Mouse (Mus musculus) adrenal gland, adult 18-20 months (tissue): ENCODE results near the gene Zfp981. TPM values are rescaled to one million over a fixed set of nuclear protein-coding genes. Genes with fewer than 3 reads are reported as not detected.
"Not testable (repeated sequence)": the region's sequence is repeated elsewhere in the genome, so short reads cannot be mapped to it uniquely, and the experiment has no call there.

Experiments used
- DNase-seq, 2 experiments: peaks; one replicate each; pipeline ENCODE4 v3.0.0; 2021 to 2022; ENCODE audit warnings: low spot score in 2 of 2
- total RNA-seq, 2 experiments: library from RNA; stranded (reverse); gene quantifications; 1 replicate in 1 of 2; 2 replicates in 1 of 2; pipeline ENCODE4 v1.2.3; 2021

Zfp981 gene
- total RNA-seq, 2 experiments from 2014 or later: 0.19 to 1.9 TPM

DNA sequence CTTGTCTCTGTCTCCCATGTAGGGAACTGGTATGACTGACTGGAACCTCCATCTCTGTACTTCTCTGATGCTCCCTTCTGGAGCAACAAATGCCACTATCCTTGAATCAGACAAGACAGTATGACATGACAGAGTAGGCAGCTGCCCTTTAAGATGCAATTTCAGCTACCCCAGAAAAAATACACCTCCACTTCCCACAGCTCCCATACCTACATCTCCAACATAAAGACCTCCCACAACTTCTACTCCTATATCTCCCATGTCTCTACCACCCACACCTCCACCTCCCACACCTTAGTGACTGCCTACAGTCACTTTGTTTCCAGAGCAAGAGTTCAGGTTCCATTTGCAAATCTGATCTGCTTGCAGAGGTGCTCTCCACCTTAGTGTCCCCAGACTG lies 17.2 kb upstream of the Zfp981 start:
- not testable (repeated sequence) for DNase-seq

DNA sequence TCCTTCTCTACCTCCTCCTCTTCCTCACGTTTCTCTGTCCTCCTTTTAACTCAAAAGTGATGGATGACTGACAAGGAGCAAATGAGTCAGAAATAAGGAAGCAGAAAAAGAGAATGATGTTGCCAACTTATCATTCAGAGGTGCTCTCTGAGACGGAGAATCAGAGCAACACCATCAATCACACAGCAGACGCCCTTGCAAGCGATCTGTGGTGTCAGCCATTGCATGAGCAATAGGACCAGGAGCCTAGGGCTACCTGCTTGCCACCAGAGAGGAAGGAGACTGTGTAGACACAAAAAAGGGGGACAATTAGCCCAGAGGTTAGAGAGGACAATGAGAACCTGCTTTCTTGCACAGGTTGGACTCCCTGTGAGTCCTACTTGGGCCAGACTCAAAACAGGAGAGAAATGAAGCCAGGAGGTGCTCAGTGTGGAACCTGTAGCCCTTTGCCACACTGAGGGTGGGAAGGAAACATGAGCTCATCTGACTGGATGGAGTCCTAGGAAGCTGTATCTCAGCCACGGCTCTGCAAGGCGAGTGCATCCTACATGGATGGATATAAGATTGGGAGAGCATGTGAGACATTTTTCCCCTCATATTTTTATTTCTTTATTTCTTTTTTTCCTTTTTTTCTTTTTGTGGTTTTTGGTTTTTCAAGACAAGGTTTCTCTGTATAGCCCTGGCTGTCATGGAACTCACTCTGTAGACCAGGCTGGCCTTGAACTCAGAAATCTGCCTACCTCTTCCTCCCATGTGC lies 16.5 kb upstream of the Zfp981 start:
- not testable (repeated sequence) for DNase-seq

DNA sequence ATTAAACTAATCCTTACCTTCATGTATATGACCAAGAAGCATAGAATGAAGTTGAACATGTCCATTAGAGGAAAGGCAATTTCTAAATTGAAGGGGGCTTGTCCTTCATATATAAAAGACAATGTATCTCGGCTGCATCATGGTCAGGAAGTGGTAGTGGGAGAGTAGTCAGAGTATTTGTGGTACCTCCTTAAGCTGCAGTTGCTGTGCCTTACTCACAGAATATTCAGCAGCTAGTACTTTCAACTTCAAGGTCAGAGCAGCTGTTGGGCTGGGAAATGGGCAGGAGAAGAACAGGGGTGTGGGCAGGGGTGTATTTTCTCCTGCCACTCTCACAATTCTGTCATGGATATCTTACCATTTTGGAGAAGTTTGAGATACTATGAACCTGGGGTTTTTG lies 15.1 kb upstream of the Zfp981 start:
- not testable (repeated sequence) for DNase-seq

- not testable (repeated sequence) for DNase-seq
Measured at GRCm38 (mm10) chr4:146489196-146489595, 12.6 kb upstream of the Zfp981 start.

DNA sequence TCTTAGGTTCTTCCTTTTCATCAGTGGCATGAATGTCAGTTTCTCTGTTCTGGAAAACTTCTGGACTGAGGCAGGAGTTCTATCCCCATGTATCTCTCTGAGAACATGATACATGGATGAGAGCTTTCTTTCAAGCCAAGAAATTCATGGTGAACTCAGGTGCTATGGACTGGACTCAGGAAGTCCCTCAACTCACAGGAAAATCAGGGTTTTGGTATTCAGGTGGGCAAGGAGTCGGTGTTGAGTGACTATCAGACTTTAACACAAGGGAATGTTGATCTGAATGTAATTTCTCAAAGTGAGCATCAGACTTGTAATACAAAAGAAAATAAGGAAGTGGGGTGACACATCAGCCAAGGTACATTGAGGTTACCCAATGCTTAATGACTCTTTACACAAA lies 9.8 kb upstream of the Zfp981 start:
- not testable (repeated sequence) for DNase-seq

- DNase-seq: no peak
Measured at GRCm38 (mm10) chr4:146492439-146492838, 9.4 kb upstream of the Zfp981 start.

DNA sequence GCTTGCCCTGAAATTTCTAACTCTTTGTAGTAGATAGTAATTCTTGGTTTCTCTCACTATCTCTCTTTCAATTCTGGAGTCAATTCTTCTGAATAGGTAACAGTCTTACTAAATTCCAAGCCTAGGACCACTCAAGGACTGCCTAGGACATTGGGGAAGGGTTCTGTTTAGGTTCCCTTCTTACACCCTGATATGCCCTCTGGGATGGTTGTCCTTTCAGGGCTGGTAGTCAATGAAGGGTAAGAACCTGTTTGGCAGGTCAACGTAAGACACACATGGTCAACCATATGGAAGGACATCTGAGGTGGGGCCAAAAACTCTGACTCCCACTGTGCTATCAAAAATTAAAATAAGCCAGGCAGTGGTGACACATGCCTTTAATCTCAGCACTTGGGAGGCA lies 9.0 kb upstream of the Zfp981 start:
- no peak for DNase-seq

GRCm38 (mm10) chr4:146493319-146493907 lies 8.4 kb upstream of the Zfp981 start:
- DNase-seq: not testable (repeated sequence)

- DNase-seq: no peak
Measured at GRCm38 (mm10) chr4:146494980-146495379, 6.8 kb upstream of the Zfp981 start.

- DNase-seq: not testable (repeated sequence)
Measured at GRCm38 (mm10) chr4:146497695-146498275, 4.0 kb upstream of the Zfp981 start.

DNA sequence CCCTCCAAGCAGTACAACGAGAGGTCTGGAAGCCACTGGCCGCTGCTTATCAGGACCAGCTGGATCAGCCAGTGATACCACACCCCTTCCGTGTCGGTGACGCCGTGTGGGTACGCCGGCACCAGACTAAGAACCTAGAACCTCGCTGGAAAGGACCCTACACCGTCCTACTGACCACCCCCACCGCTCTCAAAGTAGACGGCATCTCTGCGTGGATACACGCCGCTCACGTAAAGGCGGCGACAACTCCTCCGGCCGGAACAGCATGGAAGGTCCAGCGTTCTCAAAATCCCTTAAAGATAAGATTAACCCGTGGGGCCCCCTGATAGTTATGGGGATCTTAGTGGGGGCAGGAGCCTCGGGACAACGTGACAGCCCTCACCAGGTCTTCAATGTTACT lies 7.2 kb downstream of the Zfp981 start:
- not testable (repeated sequence) for DNase-seq

DNA sequence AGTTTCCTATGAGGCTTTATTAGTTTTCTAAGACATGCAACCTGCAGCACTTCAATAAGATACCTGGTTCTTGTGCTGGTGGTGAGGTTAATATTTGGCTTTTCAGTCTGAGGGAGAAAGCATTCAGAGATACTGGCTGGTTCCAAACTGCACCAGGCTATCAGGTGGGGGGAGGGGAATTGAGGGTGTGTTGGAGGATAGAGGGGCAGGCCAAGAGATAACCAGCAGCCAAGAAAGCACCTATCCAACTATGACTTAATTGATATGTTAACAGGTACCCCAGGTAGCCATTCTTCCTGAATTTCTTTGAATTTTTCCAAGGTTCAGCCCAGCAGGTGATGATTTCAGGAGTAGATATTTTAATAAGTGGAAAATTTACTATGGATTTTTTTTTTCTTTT lies 10.0 kb downstream of the Zfp981 start:
- not testable (repeated sequence) for DNase-seq

- no peak for DNase-seq
Measured at GRCm38 (mm10) chr4:146516474-146516873, 14.6 kb downstream of the Zfp981 start.

- not testable (repeated sequence) for DNase-seq
Measured at GRCm38 (mm10) chr4:146517150-146517549, 15.3 kb downstream of the Zfp981 start.

DNA sequence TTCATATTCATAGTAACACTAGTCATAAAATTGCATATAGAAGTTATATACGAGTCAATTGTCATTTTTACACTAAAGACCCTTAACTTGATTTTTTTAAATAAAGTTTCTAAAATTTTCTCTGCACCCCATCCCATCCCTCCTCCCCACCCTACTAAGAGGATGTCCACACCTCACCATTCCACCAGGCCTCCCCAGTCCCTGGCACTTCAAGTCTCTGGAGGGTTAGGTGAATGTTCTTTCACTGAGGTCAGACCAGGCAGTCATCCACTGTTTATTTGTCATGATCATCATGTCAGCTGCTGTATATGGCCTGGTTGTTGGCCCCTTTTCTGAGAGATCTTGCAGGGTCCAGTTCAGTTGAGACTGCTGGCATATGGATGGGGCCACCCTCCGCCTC lies 18.9 kb downstream of the Zfp981 start:
- no peak for DNase-seq

DNA sequence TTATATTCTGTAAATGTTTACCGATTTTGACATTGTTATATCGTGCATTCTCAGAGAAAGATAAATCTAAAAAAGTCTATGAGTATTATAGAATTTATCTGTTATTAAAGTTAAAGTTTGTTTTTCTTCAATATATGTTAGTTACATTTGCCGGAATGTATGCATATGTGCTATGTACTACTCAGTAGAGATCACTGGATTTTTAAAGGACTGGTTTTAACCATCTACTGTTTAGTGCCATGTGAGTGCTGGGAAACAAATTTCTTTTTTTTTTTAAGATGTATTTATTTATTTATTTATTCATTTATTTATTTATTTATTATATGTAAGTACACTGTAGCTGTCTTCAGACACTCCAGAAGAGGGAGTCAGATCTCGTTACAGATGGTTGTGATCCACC lies 32.7 kb downstream of the Zfp981 start:
- DNase-seq: no peak

DNA sequence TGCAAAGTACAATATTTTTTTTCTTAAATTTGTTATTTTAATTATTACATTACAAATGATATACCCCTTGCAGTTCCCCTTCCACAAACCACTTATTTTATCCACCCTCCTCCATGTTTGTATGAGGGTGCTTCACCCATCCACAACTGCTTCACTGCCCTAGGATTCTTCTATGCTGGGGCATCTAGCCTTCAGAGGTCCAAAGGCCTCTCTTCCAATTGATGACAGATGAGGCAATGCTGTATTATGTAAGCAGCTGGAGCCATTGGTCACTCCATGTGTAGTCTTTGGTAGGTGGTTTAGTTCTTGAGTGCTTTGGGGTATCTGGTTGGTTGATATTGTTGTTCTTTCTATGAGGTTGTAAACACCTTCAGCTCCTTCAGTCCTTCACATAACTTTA lies 34.1 kb downstream of the Zfp981 start:
- no peak for DNase-seq

- DNase-seq: not testable (repeated sequence)
Measured at GRCm38 (mm10) chr4:146579905-146580873, 78.4 kb downstream of the Zfp981 start.
